Mouse (Mus musculus): ENCODE data around the gene Mtor.

Mtor gene

GRCm38 (mm10) chr4:148533613-148534328 lies 85.4 kb downstream of the Mtor start:
- no peak for DNase-seq (ENCODE audit: low spot score)

- no peak for DNase-seq (ENCODE audit: low spot score)
These were observed 87.5 kb downstream of the Mtor start for GRCm38 (mm10) chr4:148535876-148536275.

- no peak for DNase-seq (ENCODE audit: low spot score)
These were observed 100.7 kb downstream of the Mtor start for GRCm38 (mm10) chr4:148549106-148549505.

GRCm38 (mm10) chr4:148557766-148558165 lies 109.4 kb downstream of the Mtor start:
- no peak for DNase-seq (ENCODE audit: low spot score)

GRCm38 (mm10) chr4:148558297-148559000 lies 110.0 kb downstream of the Mtor start, which contains the start of gene Exosc10:
Exosc10 (plus strand) TSS chr4:148558429.
- DNase-seq (ENCODE audit: low spot score): peak; percentile 91

GRCm38 (mm10) chr4:148562676-148563075 lies 114.3 kb downstream of the Mtor start:
- DNase-seq (ENCODE audit: low spot score): no peak

- no peak for DNase-seq (ENCODE audit: low spot score)
These were observed 115.2 kb downstream of the Mtor start for GRCm38 (mm10) chr4:148563595-148563994.

- DNase-seq (ENCODE audit: low spot score): no peak
These were observed 121.7 kb downstream of the Mtor start for GRCm38 (mm10) chr4:148570138-148570537.

- DNase-seq (ENCODE audit: low spot score): no peak
These were observed 122.4 kb downstream of the Mtor start for GRCm38 (mm10) chr4:148570693-148571295.

- no peak for DNase-seq (ENCODE audit: low spot score)
These were observed 124.8 kb downstream of the Mtor start for GRCm38 (mm10) chr4:148573222-148573621.

GRCm38 (mm10) chr4:148580765-148581164 lies 132.4 kb downstream of the Mtor start:
- no peak for DNase-seq (ENCODE audit: low spot score)

- no peak for DNase-seq (ENCODE audit: low spot score)
These were observed 133.0 kb downstream of the Mtor start for GRCm38 (mm10) chr4:148581422-148581821.

GRCm38 (mm10) chr4:148583257-148583656 lies 134.8 kb downstream of the Mtor start:
- DNase-seq (ENCODE audit: low spot score): no peak

- no peak for DNase-seq (ENCODE audit: low spot score)
These were observed 138.2 kb downstream of the Mtor start for GRCm38 (mm10) chr4:148586648-148587047.

- no peak for DNase-seq (ENCODE audit: low spot score)
These were observed 140.4 kb downstream of the Mtor start for GRCm38 (mm10) chr4:148588793-148589192.

GRCm38 (mm10) chr4:148589565-148589964 lies 141.2 kb downstream of the Mtor start:
- no peak for DNase-seq (ENCODE audit: low spot score)

GRCm38 (mm10) chr4:148590421-148591170 lies 142.2 kb downstream of the Mtor start:
- DNase-seq (ENCODE audit: low spot score): no peak

- DNase-seq (ENCODE audit: low spot score): peak; percentile 99
These were observed 142.8 kb downstream of the Mtor start, which contains the start of gene Srm for GRCm38 (mm10) chr4:148591171-148591630. Srm (plus strand) TSS chr4:148591503.

GRCm38 (mm10) chr4:148591637-148592380 lies 143.4 kb downstream of the Mtor start:
- DNase-seq (ENCODE audit: low spot score): no peak

- DNase-seq (ENCODE audit: low spot score): no peak
These were observed 145.6 kb downstream of the Mtor start for GRCm38 (mm10) chr4:148593996-148594395.

GRCm38 (mm10) chr4:148595916-148596315 lies 147.5 kb downstream of the Mtor start:
- no peak for DNase-seq (ENCODE audit: low spot score)

Data from testis, postnatal 10 days (tissue).